Mouse (Mus musculus) kidney, adult 18-20 months (tissue): ENCODE data around the gene Bcam.

Source experiments
- DNase-seq: peaks from one replicate; pipeline ENCODE4 v3.0.0; 2021

The Bcam gene

GRCm38 (mm10) chr7:19718297-19718952 is 52.4 kb downstream of the Bcam start:
- no peak for DNase-seq

GRCm38 (mm10) chr7:19717346-19717745 is 53.5 kb downstream of the Bcam start:
- DNase-seq = no peak

- DNase-seq = no peak
Measured at GRCm38 (mm10) chr7:19716822-19717221, 54.0 kb downstream of the Bcam start.

GRCm38 (mm10) chr7:19716055-19716682 is 54.6 kb downstream of the Bcam start:
- DNase-seq = no peak

GRCm38 (mm10) chr7:19715239-19716054 is 55.4 kb downstream of the Bcam start, which contains the start of gene Tomm40:
Tomm40 (minus strand) TSS chr7:19715438.
- DNase-seq = peak; percentile 98

GRCm38 (mm10) chr7:19714836-19715235 is 56.0 kb downstream of the Bcam start:
- DNase-seq = no peak

- no peak for DNase-seq
Measured at GRCm38 (mm10) chr7:19713598-19713997, 57.2 kb downstream of the Bcam start.

GRCm38 (mm10) chr7:19713196-19713595 is 57.6 kb downstream of the Bcam start:
- peak; percentile 27 for DNase-seq

GRCm38 (mm10) chr7:19712414-19712813 is 58.4 kb downstream of the Bcam start:
- no peak for DNase-seq

GRCm38 (mm10) chr7:19710650-19711049 is 60.2 kb downstream of the Bcam start:
- DNase-seq = no peak
